Mouse (Mus musculus) limb, embryonic 14.5 days (tissue): ENCODE results near the gene Actb. TPM values are rescaled to one million over a fixed set of nuclear protein-coding genes. Genes with fewer than 3 reads are reported as not detected.
"Not testable (repeated sequence)": the region's sequence is repeated elsewhere in the genome, so short reads cannot be mapped to it uniquely, and the experiment has no call there.

Experiments used
- ATAC-seq: fragments of 200-750 bp; cut with Nextera tagmentation; 2 replicates; pipeline ENCODE4 v1.8.0; 2017; ENCODE audit warnings: low read depth, moderate number of reproducible peaks, moderate TSS enrichment; ENCODE audit not compliant: low FRiP score
- DNase-seq: peaks from one replicate; pipeline ENCODE4 v3.0.0-alpha.2; 2015; ENCODE audit warnings: low spot score
- H3K27ac ChIP-seq: fragments of 300-500 bp; sonication (generic); replicated peaks from 2 replicates; pipeline ENCODE4 v1.5.1; 2014; ENCODE audit warnings: low read depth, mild to moderate bottlenecking, low read length, moderate library complexity, mixed read lengths
- H3K27me3 ChIP-seq: fragments of 300-500 bp; sonication (generic); 2 replicates; pipeline ENCODE4 v1.6.1; 2014; ENCODE audit warnings: low read length, mixed read lengths; ENCODE audit not compliant: control insufficient read depth, insufficient read depth
- H3K36me3 ChIP-seq: fragments of 300-500 bp; sonication (generic); 2 replicates; pipeline ENCODE4 v1.6.1; 2014; ENCODE audit warnings: mild to moderate bottlenecking, low read length, moderate library complexity, mixed read lengths; ENCODE audit not compliant: control insufficient read depth, insufficient read depth
- H3K4me1 ChIP-seq: fragments of 300-500 bp; sonication (generic); 2 replicates; pipeline ENCODE4 v1.6.1; 2014; ENCODE audit warnings: antibody characterized with exemption, low read length, mixed read lengths; ENCODE audit not compliant: control insufficient read depth, insufficient read depth
- H3K4me2 ChIP-seq: fragments of 300-500 bp; sonication (generic); replicated peaks from 2 replicates; pipeline ENCODE4 v1.6.1; 2014; ENCODE audit warnings: low read depth, mild to moderate bottlenecking, low read length, moderate library complexity; ENCODE audit not compliant: severe bottlenecking
- H3K4me3 ChIP-seq: fragments of 300-500 bp; sonication (generic); replicated peaks from 2 replicates; pipeline ENCODE4 v1.5.1; 2014; ENCODE audit warnings: low read length
- H3K9ac ChIP-seq: fragments of 300-500 bp; sonication (generic); 2 replicates; pipeline ENCODE4 v1.6.1; 2014; ENCODE audit warnings: mild to moderate bottlenecking, low read depth, low read length, moderate library complexity; ENCODE audit not compliant: severe bottlenecking
- H3K9me3 ChIP-seq: fragments of 300-500 bp; sonication (generic); 2 replicates; pipeline ENCODE4 v1.6.1; 2016; ENCODE audit warnings: low read length; ENCODE audit not compliant: control insufficient read depth
- POLR2A ChIP-seq: fragments of 200-500 bp; IDR thresholded peaks from 2 replicates; pipeline ENCODE4 v1.8.0; 2012; ENCODE audit warnings: inconsistent platforms, mild to moderate bottlenecking, moderate library complexity, borderline replicate concordance; ENCODE audit not compliant: insufficient read depth, insufficient read length; ENCODE audit errors: extremely low read depth
- WGBS: fragments of 180-500 bp; shearing (Covaris S2); extraction: QIAGEN DNeasy Blood & Tissue Kit; methylation state at CpG from one replicate; pipeline ENCODE4 v1.1.7; 2014; 5-methylcytosine and 5-hydroxymethylcytosine counted together
- polyA plus RNA-seq, 2 experiments: library from polyadenylated mRNA; depleted of rRNA in 1 of 2; stranded (reverse) in 1 of 2; unstranded in 1 of 2; fragments of >200 nt; fragmentation: Nextera tagmentation in 1 of 2; extraction: Ambion mirVana in 1 of 2; gene quantifications; 2 replicates each; pipeline versions ENCODE4 v1.2.1 to v1.2.3; 2012 to 2014

The Actb gene
- polyA plus RNA-seq, 2 experiments, result 2,733 to 14,101 TPM

DNA sequence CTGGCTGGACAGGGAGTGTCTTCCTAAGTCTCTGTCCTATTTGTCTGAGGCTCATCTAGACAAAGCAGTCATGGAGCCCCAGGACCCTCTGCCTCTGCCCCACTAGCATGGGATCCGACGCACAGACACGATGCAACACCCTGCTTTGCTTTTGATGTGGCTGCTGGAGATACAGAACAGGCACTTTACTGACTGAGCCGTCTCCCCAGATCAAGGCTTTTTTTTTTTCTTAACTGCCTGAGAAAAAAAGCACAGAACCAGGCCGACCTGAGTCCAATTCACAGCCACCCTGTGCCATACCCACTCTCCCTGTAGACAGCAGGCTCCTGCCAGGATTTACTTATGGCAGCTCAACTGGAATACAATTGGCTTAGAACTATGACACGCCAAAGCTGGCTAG lies 15.2 kb downstream of the Actb start:
- no peaks in the 10 kb centered on the region for H3K27me3 ChIP-seq
- H3K4me2 ChIP-seq, result no peak overlapping the region
- DNase-seq, result no peak
- H3K36me3 ChIP-seq, result peaks cover 15% of the 10 kb centered on the region
- H3K9me3 ChIP-seq, result no peaks in the 10 kb centered on the region
- TF ChIP-seq POLR2A, result no peak
- WGBS, result 43% methylated on average over 6 of the region's 6 CpGs
- H3K4me1 ChIP-seq, result peaks cover 8% of the 10 kb centered on the region
- no peak for ATAC-seq
- H3K27ac ChIP-seq, result no peak overlapping the region
- no peak overlapping the region for H3K4me3 ChIP-seq
- no peak overlapping the region for H3K9ac ChIP-seq

DNA sequence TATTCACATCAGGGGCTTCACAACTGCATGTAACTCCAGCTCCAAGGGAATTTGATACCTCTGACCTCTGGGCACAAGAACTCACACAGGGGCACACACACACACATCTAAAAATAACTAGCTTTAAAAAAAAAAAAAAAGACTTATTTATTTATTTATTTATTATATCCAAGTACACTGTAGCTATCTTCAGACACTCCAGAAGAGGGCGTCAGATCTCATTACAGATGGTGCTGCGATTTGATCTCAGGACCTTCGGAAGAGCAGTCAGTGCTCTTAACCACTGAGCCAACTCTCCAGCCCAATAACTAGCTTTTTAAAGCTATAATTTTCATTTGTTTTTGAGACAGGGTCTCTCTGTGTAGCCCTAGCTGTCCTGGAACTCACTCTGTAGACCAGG lies 19.0 kb downstream of the Actb start:
- WGBS, result 89% methylated on average over 3 of the region's 3 CpGs
- H3K27ac ChIP-seq, H3K9ac ChIP-seq, H3K4me2 ChIP-seq, H3K4me3 ChIP-seq, H3K9me3 ChIP-seq, H3K27me3 ChIP-seq, DNase-seq, ATAC-seq, H3K4me1 ChIP-seq: not testable (repeated sequence)
- H3K36me3 ChIP-seq, result peaks cover 48% of the 10 kb centered on the region

DNA sequence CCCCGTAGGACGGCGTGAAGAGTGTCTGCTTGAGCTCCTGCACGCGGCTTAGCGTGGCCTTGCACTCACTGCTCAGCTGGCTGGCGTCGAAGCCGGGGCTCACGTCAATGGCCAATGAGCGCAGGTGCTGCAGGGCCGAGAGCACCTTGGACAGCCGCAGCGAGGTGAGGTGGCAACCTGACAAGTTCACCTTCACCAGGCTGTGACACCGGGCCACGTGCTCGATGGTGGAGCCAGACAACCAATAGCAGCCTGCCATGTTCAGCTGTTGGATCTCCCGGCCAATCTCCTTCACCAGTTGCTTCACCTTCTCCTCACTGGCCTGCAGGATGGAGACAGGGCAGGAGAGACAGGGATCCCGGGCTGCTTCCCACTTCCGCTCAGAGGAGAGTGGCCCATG lies 19.8 kb downstream of the Actb start:
- Histone ChIP-seq H3K4me2 (no peak overlapping the region), H3K36me3 (peaks cover 49% of the 10 kb centered on the region), H3K4me3 (no peak overlapping the region), H3K9ac (no peak overlapping the region), H3K4me1 (no peaks in the 10 kb centered on the region), H3K27me3 (no peaks in the 10 kb centered on the region), H3K9me3 (no peaks in the 10 kb centered on the region), H3K27ac (no peak overlapping the region)
- ATAC-seq, result no peak
- TF ChIP-seq POLR2A, result no peak
- DNase-seq, result no peak
- WGBS, result 94% methylated on average over 20 of the region's 20 CpGs

DNA sequence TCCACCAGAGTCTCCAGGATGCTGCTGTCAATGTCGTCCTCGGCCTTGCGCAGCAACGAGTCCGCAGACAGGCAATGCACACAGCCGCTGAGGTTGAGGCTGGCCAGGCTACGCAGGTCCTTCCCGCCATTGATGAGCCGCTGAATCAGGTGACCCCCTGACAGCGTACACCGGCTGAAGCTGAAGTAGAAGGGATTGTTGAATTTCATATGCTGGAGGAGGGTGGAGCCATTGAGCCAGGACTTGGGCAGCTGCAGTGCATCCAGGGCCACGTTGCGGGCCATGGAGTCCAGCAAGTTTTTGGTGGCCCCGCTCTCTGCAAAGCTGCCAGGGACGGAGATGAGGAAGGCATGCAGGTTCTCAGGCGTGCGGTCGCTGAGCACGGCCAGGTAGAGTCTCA lies 20.4 kb downstream of the Actb start:
- Histone ChIP-seq H3K9ac (no peak overlapping the region), H3K9me3 (no peaks in the 10 kb centered on the region), H3K27ac (no peak overlapping the region), H3K4me3 (no peak overlapping the region), H3K36me3 (peaks cover 49% of the 10 kb centered on the region), H3K27me3 (no peaks in the 10 kb centered on the region), H3K4me2 (no peak overlapping the region), H3K4me1 (no peaks in the 10 kb centered on the region)
- TF ChIP-seq POLR2A, result no peak
- no peak for ATAC-seq
- no peak for DNase-seq
- 96% methylated on average over 19 of the region's 19 CpGs for WGBS

DNA sequence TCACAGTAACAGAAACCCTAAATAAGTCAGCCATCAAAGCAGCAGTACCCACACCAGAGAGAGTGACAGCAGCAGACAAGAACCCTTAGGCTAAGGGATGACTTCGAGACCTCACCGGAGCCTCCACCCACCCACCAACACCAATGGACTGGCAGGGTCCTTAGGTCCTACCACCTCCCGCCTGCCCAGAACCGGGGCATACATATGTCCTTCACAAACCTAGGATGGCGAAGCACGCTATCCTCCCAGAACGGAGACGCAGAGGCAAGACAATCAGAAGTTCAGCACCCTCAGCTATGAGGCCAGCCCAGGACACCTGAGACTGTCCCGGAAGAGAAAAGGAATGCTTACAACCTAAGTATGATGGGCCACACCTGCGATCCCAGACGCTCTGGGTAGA lies 24.1 kb downstream of the Actb start:
- Histone ChIP-seq H3K27me3 (no peaks in the 10 kb centered on the region), H3K4me1 (0 out of 2 replicates have a peak, but pooled peaks cover under 1% of the 10 kb centered on the region), H3K4me3 (no peak overlapping the region), H3K9me3 (no peaks in the 10 kb centered on the region), H3K9ac (no peak overlapping the region), H3K27ac (no peak overlapping the region), H3K36me3 (peaks cover 55% of the 10 kb centered on the region), H3K4me2 (no peak overlapping the region)
- no peak for TF ChIP-seq POLR2A
- no peak for DNase-seq
- 92% methylated on average over 11 of the region's 11 CpGs for WGBS
- no peak for ATAC-seq

DNA sequence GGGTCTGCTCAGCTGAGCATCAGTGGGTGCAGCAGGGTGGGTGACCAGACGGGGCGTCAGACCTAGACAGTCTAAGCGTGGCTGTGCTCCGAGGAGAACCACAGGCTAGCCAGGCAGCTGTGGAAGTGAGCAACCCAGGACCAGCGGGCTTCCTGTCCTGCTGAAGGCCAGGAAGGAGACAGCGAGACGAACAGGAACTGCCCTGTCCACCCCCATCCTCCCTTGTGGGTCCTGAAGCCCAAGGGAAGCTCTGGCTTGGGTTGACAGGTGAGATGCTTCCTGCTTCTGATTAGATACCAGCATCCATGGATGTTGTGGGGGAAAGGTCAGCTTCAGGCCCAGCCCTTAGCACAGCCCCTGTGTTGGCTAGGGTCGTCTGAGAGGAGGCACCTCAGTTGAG lies 24.6 kb downstream of the Actb start:
- DNase-seq (no peak), ATAC-seq (no peak)
- H3K27ac ChIP-seq, result no peak overlapping the region
- H3K36me3 ChIP-seq, result peaks cover 52% of the 10 kb centered on the region
- no peak overlapping the region for H3K4me2 ChIP-seq
- WGBS, result 74% methylated on average over 8 of the region's 8 CpGs
- no peak for TF ChIP-seq POLR2A
- no peak overlapping the region for H3K9ac ChIP-seq
- H3K4me3 ChIP-seq, result no peak overlapping the region
- no peaks in the 10 kb centered on the region for H3K9me3 ChIP-seq
- peaks cover 5% of the 10 kb centered on the region; the same call in 1 of the 2 replicates for H3K4me1 ChIP-seq
- H3K27me3 ChIP-seq, result no peaks in the 10 kb centered on the region
